Mouse (Mus musculus): ENCODE results near the gene Smyd4. TPM values are rescaled to one million over a fixed set of nuclear protein-coding genes. Genes with fewer than 3 reads are reported as not detected.

Smyd4 gene
- total RNA-seq, 1 experiment: 28.3 TPM

- Histone ChIP-seq H3K4me1 (ENCODE audit: control insufficient read depth in 2 of 2, insufficient read depth in 2 of 2, low read length in 2 of 2, poor library complexity in 1 of 2) (no peaks in the 10 kb centered on the region), H3K27ac (ENCODE audit: insufficient read depth, low read depth, low read length, poor library complexity, severe bottlenecking) (no peak overlapping the region), H3K9ac (ENCODE audit: insufficient read depth, low read depth, low read length, poor library complexity, severe bottlenecking) (no peak overlapping the region), H3K36me3 (ENCODE audit: control insufficient read depth, insufficient read depth, low read length, poor library complexity, severe bottlenecking) (peaks cover 10% of the 10 kb centered on the region), H3K4me3 (ENCODE audit: insufficient read depth in 1 of 2, low read depth in 1 of 2, low read length in 2 of 2, poor library complexity in 1 of 2, severe bottlenecking in 1 of 2) (no peak overlapping the region), H3K9me3 (ENCODE audit: control insufficient read depth, insufficient read depth, low read depth, low read length) (no peaks in the 10 kb centered on the region)
- TF ChIP-seq MAFK (IDR thresholded peaks at IDR 0.05; ENCODE audit: insufficient read depth, low read depth, low read length): no peak
- TF ChIP-seq ZNF384 (IDR thresholded peaks at IDR 0.05; ENCODE audit: low read depth, low read length): no peak
- no peak for TF ChIP-seq CHD2 (IDR thresholded peaks at IDR 0.05; ENCODE audit: low read depth, low read length)
- DNase-seq (ENCODE audit: low read depth, low spot score): peak; percentile 57
- in situ Hi-C loops (cut with MboI; ENCODE audit: low sequenced_read_pairs in 2 of 2, unreplicated experiment in 2 of 2): no loop called here
Measured at GRCm38 (mm10) chr11:75406865-75407264, 58.6 kb downstream of the Smyd4 start.

GRCm38 (mm10) chr11:75409679-75410575, 61.7 kb downstream of the Smyd4 start:
- Histone ChIP-seq H3K4me1 (ENCODE audit: control insufficient read depth in 2 of 2, insufficient read depth in 2 of 2, low read length in 2 of 2, poor library complexity in 1 of 2) (no peaks in the 10 kb centered on the region), H3K4me3 (ENCODE audit: insufficient read depth in 1 of 2, low read depth in 1 of 2, low read length in 2 of 2, poor library complexity in 1 of 2, severe bottlenecking in 1 of 2) (no peak overlapping the region), H3K27ac (ENCODE audit: insufficient read depth, low read depth, low read length, poor library complexity, severe bottlenecking) (no peak overlapping the region), H3K36me3 (ENCODE audit: control insufficient read depth, insufficient read depth, low read length, poor library complexity, severe bottlenecking) (peaks cover 4% of the 10 kb centered on the region; the same call in 1 of the 2 replicates), H3K9me3 (ENCODE audit: control insufficient read depth, insufficient read depth, low read depth, low read length) (no peaks in the 10 kb centered on the region), H3K9ac (ENCODE audit: insufficient read depth, low read depth, low read length, poor library complexity, severe bottlenecking) (no peak overlapping the region)
- in situ Hi-C loops (cut with MboI; ENCODE audit: low sequenced_read_pairs in 2 of 2, unreplicated experiment in 2 of 2): no loop called here
- TF ChIP-seq CHD2 (IDR thresholded peaks at IDR 0.05; ENCODE audit: low read depth, low read length): no peak
- no peak for DNase-seq (ENCODE audit: low read depth, low spot score)

GRCm38 (mm10) chr11:75410591-75410990, 62.4 kb downstream of the Smyd4 start:
- H3K4me3 ChIP-seq (ENCODE audit: insufficient read depth in 1 of 2, low read depth in 1 of 2, low read length in 2 of 2, poor library complexity in 1 of 2, severe bottlenecking in 1 of 2): no peak overlapping the region
- peaks cover 3% of the 10 kb centered on the region; the same call in 1 of the 2 replicates for H3K36me3 ChIP-seq (ENCODE audit: control insufficient read depth, insufficient read depth, low read length, poor library complexity, severe bottlenecking)
- no peak for DNase-seq (ENCODE audit: low read depth, low spot score)
- TF ChIP-seq HCFC1 (IDR thresholded peaks at IDR 0.05; ENCODE audit: borderline replicate concordance, insufficient read depth, low read length): no peak
- no peak for TF ChIP-seq ZNF384 (IDR thresholded peaks at IDR 0.05; ENCODE audit: low read depth, low read length)
- no peak for TF ChIP-seq ZC3H11A (IDR thresholded peaks at IDR 0.05; ENCODE audit: borderline replicate concordance, low read depth, low read length)
- no peak for TF ChIP-seq MAFK (IDR thresholded peaks at IDR 0.05; ENCODE audit: insufficient read depth, low read depth, low read length)
- TF ChIP-seq CHD2 (IDR thresholded peaks at IDR 0.05; ENCODE audit: low read depth, low read length): no peak
- H3K9me3 ChIP-seq (ENCODE audit: control insufficient read depth, insufficient read depth, low read depth, low read length): no peaks in the 10 kb centered on the region
- no peak overlapping the region for H3K27ac ChIP-seq (ENCODE audit: insufficient read depth, low read depth, low read length, poor library complexity, severe bottlenecking)
- no peaks in the 10 kb centered on the region for H3K4me1 ChIP-seq (ENCODE audit: control insufficient read depth in 2 of 2, insufficient read depth in 2 of 2, low read length in 2 of 2, poor library complexity in 1 of 2)
- H3K9ac ChIP-seq (ENCODE audit: insufficient read depth, low read depth, low read length, poor library complexity, severe bottlenecking): no peak overlapping the region
- in situ Hi-C loops (cut with MboI; ENCODE audit: low sequenced_read_pairs in 2 of 2, unreplicated experiment in 2 of 2): no loop called here

- no peaks in the 10 kb centered on the region for H3K9me3 ChIP-seq (ENCODE audit: control insufficient read depth, insufficient read depth, low read depth, low read length)
- no peak overlapping the region for H3K9ac ChIP-seq (ENCODE audit: insufficient read depth, low read depth, low read length, poor library complexity, severe bottlenecking)
- in situ Hi-C loops (cut with MboI; ENCODE audit: low sequenced_read_pairs in 2 of 2, unreplicated experiment in 2 of 2): no loop called here
- TF ChIP-seq ZC3H11A (IDR thresholded peaks at IDR 0.05; ENCODE audit: borderline replicate concordance, low read depth, low read length) (no peak), HCFC1 (IDR thresholded peaks at IDR 0.05; ENCODE audit: borderline replicate concordance, insufficient read depth, low read length) (no peak), CHD2 (IDR thresholded peaks at IDR 0.05; ENCODE audit: low read depth, low read length) (no peak), ZNF384 (IDR thresholded peaks at IDR 0.05; ENCODE audit: low read depth, low read length) (no peak), MAFK (IDR thresholded peaks at IDR 0.05; ENCODE audit: insufficient read depth, low read depth, low read length) (no peak)
- no peak overlapping the region for H3K4me3 ChIP-seq (ENCODE audit: insufficient read depth in 1 of 2, low read depth in 1 of 2, low read length in 2 of 2, poor library complexity in 1 of 2, severe bottlenecking in 1 of 2)
- 0 out of 2 replicates have a peak, but pooled peaks cover 2% of the 10 kb centered on the region for H3K36me3 ChIP-seq (ENCODE audit: control insufficient read depth, insufficient read depth, low read length, poor library complexity, severe bottlenecking)
- peaks cover 0 to 2% of the 10 kb centered on the region in 2 experiments; a peak in 1 of 4 replicates for H3K4me1 ChIP-seq (ENCODE audit: control insufficient read depth in 2 of 2, insufficient read depth in 2 of 2, low read length in 2 of 2, poor library complexity in 1 of 2)
- no peak for DNase-seq (ENCODE audit: low read depth, low spot score)
- H3K27ac ChIP-seq (ENCODE audit: insufficient read depth, low read depth, low read length, poor library complexity, severe bottlenecking): no peak overlapping the region
Measured at GRCm38 (mm10) chr11:75415096-75415495, 66.9 kb downstream of the Smyd4 start.

All from ES-E14 (cell line).